Mouse (Mus musculus): ENCODE data around the gene Pex26.

DNA sequence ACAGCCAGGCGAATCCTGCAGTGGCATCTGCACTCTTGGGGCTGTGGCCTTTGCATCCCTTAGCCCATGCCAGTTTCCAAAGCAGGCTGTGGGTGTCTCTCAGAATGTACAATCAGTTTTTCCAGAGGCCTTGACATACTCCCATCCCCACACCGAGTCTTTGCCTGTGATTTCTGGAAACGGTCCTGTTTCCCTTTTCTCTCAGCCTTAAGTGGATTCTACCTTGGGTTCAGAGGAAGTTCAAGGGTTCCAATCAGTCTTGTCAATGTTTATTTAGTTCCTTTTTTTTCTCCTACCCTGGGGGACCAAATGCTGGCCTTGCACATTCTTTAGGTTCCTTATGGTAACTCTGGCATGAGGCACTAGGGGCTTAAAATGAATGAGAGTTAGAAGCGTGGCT lies 36.7 kb upstream of the Pex26 start:
- TF ChIP-seq CTCF (IDR thresholded peaks at IDR 0.05; ENCODE audit: low read depth) (no peak), EP300 (optimal IDR thresholded peaks at IDR 0.05) (no peak)

Data from stomach, postnatal 0 days (tissue).